22 mouse cellular contexts compared by ENCODE assay signal in the genomic region with DNA sequence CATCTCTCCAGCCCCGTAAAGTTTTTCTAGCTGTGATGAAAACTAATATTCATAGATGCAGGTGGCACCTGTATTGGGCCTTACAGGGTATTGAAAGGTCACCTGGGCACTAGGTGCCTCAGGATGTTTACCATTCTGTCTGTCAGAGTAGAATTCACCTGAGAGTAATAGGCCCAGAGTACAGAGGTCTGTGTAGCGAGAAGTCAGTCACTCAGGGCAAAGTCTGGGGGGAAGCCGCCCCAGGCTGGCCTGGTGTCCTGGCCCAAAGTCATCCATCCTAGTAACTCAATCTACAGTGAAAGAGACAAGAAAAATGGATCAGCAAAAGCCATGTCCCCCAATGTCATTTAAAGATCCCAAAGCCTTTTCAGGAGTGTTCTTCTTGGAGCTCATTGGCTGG. TPM values are rescaled to one million over a fixed set of nuclear protein-coding genes. Genes with fewer than 3 reads are reported as not detected.
DNase-seq lines count a peak whose midpoint lies in the region; ATAC-seq and TF ChIP-seq lines count a peak whose summit lies in the region.
"Had no signal": no experiment of that assay in that cellular context is flagged by ENCODE, and none has a peak within 500 bp of the region (broad histone marks: within the 10 kb centered on the region; RNA-seq: fewer than 3 reads in every experiment).

No protein-coding gene starts in this region.

- peak; percentile 23 for DNase-seq in kidney, adult 18-20 months
- DNase-seq in kidney, postnatal 25 days, result no peak
- peak; percentile 66 for DNase-seq in liver, adult 2 months (ENCODE audit: extremely low read depth, low read depth, low spot score)
- peak; percentile 20 for DNase-seq in liver, postnatal 0 days
- no peak for DNase-seq in retina, postnatal 1 day
- DNase-seq: adrenal gland, postnatal 14 days; cerebellum, adult 11-12 months; cerebellum, adult 9-10 months; cerebellum, postnatal 25 days; gastrocnemius, postnatal 36 days; heart, adult 11 months; heart, postnatal 36 days had no signal

- no peaks in the 10 kb centered on the region for H3K27me3 ChIP-seq in liver, adult 2 months (ENCODE audit: control insufficient read depth, insufficient read depth, low read length)
- H3K27me3 ChIP-seq in liver, embryonic 12.5 days (replicated peaks), result no peaks in the 10 kb centered on the region
- H3K27me3 ChIP-seq in intestine, postnatal 0 days (replicated peaks; ENCODE audit: control insufficient read depth, insufficient read depth, low read length), result no peaks in the 10 kb centered on the region
- no peaks in the 10 kb centered on the region for H3K27me3 ChIP-seq in liver, postnatal 0 days (ENCODE audit: insufficient read depth, low read length)
- H3K27me3 ChIP-seq in midbrain, embryonic 16.5 days (ENCODE audit: control insufficient read depth, insufficient read depth, low read depth, low read length), result no peaks in the 10 kb centered on the region
- H3K27me3 ChIP-seq: CH12.LX; embryonic facial prominence, embryonic 12.5 days; heart, embryonic 13.5 days; Patski had no signal

- H3K4me2 ChIP-seq in liver, embryonic 12.5 days, result no peak overlapping the region
- H3K4me2 ChIP-seq in intestine, postnatal 0 days (replicated peaks; ENCODE audit: low read depth), result no peak overlapping the region
- no peak overlapping the region for H3K4me2 ChIP-seq in liver, postnatal 0 days (ENCODE audit: low read depth, low read length)
- no peak overlapping the region for H3K4me2 ChIP-seq in midbrain, embryonic 16.5 days (ENCODE audit: low read length)
- H3K4me2 ChIP-seq: embryonic facial prominence, embryonic 12.5 days; heart, embryonic 13.5 days had no signal

- H3K4me1 ChIP-seq in liver, adult 2 months (ENCODE audit: control insufficient read depth, insufficient read depth, low read length), result peaks cover 35% of the 10 kb centered on the region
- H3K4me1 ChIP-seq in liver, embryonic 12.5 days, result peaks cover 7% of the 10 kb centered on the region; the same call in 1 of the 2 replicates
- H3K4me1 ChIP-seq in intestine, postnatal 0 days (replicated peaks; ENCODE audit: control insufficient read depth, insufficient read depth, low read length), result 0 out of 2 replicates have a peak, but pooled peaks cover 12% of the 10 kb centered on the region
- H3K4me1 ChIP-seq in liver, postnatal 0 days (ENCODE audit: insufficient read depth), result peaks cover 11% of the 10 kb centered on the region; the same call in 1 of the 2 replicates
- H3K4me1 ChIP-seq in midbrain, embryonic 16.5 days (ENCODE audit: control insufficient read depth, insufficient read depth, low read length), result peaks cover 1% of the 10 kb centered on the region; the same call in 1 of the 2 replicates

- TF ChIP-seq EP300 in liver, postnatal 0 days (IDR thresholded peaks at IDR 0.05; ENCODE audit: low read depth), result no peak; the same call in 1 of the 2 replicates

- TF ChIP-seq POLR2A in liver, adult 2 months (IDR thresholded peaks at IDR 0.05; ENCODE audit: extremely low read depth, insufficient read depth, low read length), result no peak

- no peak overlapping the region for H3K27ac ChIP-seq in liver, adult 2 months (replicated peaks; ENCODE audit: insufficient read depth, low read depth, low read length)
- no peak overlapping the region for H3K27ac ChIP-seq in liver, embryonic 12.5 days
- 0 out of 2 replicates have a peak overlapping the region, but pooled peaks have one; percentile 88 for H3K27ac ChIP-seq in intestine, postnatal 0 days (ENCODE audit: low read depth, low read length)
- H3K27ac ChIP-seq in liver, postnatal 0 days (ENCODE audit: low read depth), result peak overlapping the region; percentile 66
- no peak overlapping the region for H3K27ac ChIP-seq in midbrain, embryonic 16.5 days (ENCODE audit: low read length)
- H3K27ac ChIP-seq: embryonic facial prominence, embryonic 12.5 days; heart, embryonic 13.5 days had no signal

- no peak overlapping the region for H3K9ac ChIP-seq in liver, adult 2 months (ENCODE audit: low read depth, low read length)
- no peak overlapping the region for H3K9ac ChIP-seq in liver, embryonic 12.5 days
- H3K9ac ChIP-seq in intestine, postnatal 0 days (ENCODE audit: low read depth, low read length), result no peak overlapping the region
- H3K9ac ChIP-seq in liver, postnatal 0 days (replicated peaks), result no peak overlapping the region
- H3K9ac ChIP-seq in midbrain, embryonic 16.5 days (ENCODE audit: low read depth, low read length), result no peak overlapping the region
- H3K9ac ChIP-seq: embryonic facial prominence, embryonic 12.5 days; heart, embryonic 13.5 days had no signal

- H3K79me2 ChIP-seq in liver, adult 2 months (ENCODE audit: control insufficient read depth, insufficient read depth, low read length), result peaks cover 17% of the 10 kb centered on the region

- ATAC-seq in liver, embryonic 12.5 days, result no peak
- ATAC-seq in intestine, postnatal 0 days, result peak; percentile 50
- peak; percentile 58 for ATAC-seq in liver, postnatal 0 days
- ATAC-seq in midbrain, embryonic 16.5 days, result no peak
- ATAC-seq: activated CD4-positive, CD25-positive, alpha-beta regulatory T cell, adult 4 months; forebrain, embryonic 16.5 days; Patski had no signal

- no peak for TF ChIP-seq CTCF in liver, adult 2 months (IDR thresholded peaks at IDR 0.05; ENCODE audit: low read depth, low read length)
- no peak for TF ChIP-seq CTCF in intestine, postnatal 0 days (IDR thresholded peaks at IDR 0.05; ENCODE audit: low read depth)
- no peak for TF ChIP-seq CTCF in liver, postnatal 0 days (IDR thresholded peaks at IDR 0.05; ENCODE audit: low read depth)

- WGBS in liver, adult 2 months, result 24% methylated on average over 3 of the region's 3 CpGs
- 72% methylated on average over 3 of the region's 3 CpGs for WGBS in liver, embryonic 12.5 days (ENCODE audit: insufficient replicate concordance)
- 54% methylated on average over 3 of the region's 3 CpGs for WGBS in intestine, postnatal 0 days
- WGBS in liver, postnatal 0 days (ENCODE audit: insufficient replicate concordance), result 62% methylated on average over 3 of the region's 3 CpGs
- WGBS in midbrain, embryonic 16.5 days, result 91% methylated on average over 3 of the region's 3 CpGs

- H3K36me3 ChIP-seq in liver, adult 2 months (ENCODE audit: control insufficient read depth, insufficient read depth, low read length), result peaks cover 6% of the 10 kb centered on the region; the same call in 1 of the 2 replicates
- H3K36me3 ChIP-seq in liver, embryonic 12.5 days, result peaks cover 24% of the 10 kb centered on the region
- H3K36me3 ChIP-seq in intestine, postnatal 0 days (ENCODE audit: control insufficient read depth, insufficient read depth), result peaks cover 32% of the 10 kb centered on the region; the same call in 1 of the 2 replicates
- H3K36me3 ChIP-seq in liver, postnatal 0 days (replicated peaks; ENCODE audit: insufficient read depth, low read length), result peaks cover 19% of the 10 kb centered on the region; the same call in 1 of the 2 replicates
- H3K36me3 ChIP-seq in midbrain, embryonic 16.5 days (ENCODE audit: control insufficient read depth, insufficient read depth, low read length), result peaks cover 2% of the 10 kb centered on the region; the same call in 1 of the 2 replicates

- no peaks in the 10 kb centered on the region for H3K9me3 ChIP-seq in liver, embryonic 12.5 days (replicated peaks)
- no peaks in the 10 kb centered on the region for H3K9me3 ChIP-seq in intestine, postnatal 0 days (ENCODE audit: control insufficient read depth)
- no peaks in the 10 kb centered on the region for H3K9me3 ChIP-seq in liver, postnatal 0 days (ENCODE audit: low read length)
- H3K9me3 ChIP-seq in midbrain, embryonic 16.5 days (replicated peaks; ENCODE audit: control insufficient read depth, low read length, poor library complexity, severe bottlenecking), result no peaks in the 10 kb centered on the region
- H3K9me3 ChIP-seq: embryonic facial prominence, embryonic 12.5 days; heart, embryonic 13.5 days had no signal

- H3K4me3 ChIP-seq in liver, adult 2 months (ENCODE audit: insufficient read depth, low read depth, low read length), result no peak overlapping the region
- no peak overlapping the region for H3K4me3 ChIP-seq in liver, embryonic 12.5 days
- H3K4me3 ChIP-seq in intestine, postnatal 0 days (ENCODE audit: low read depth, low read length), result no peak overlapping the region
- H3K4me3 ChIP-seq in liver, postnatal 0 days (ENCODE audit: low read depth, low read length), result no peak overlapping the region
- no peak overlapping the region for H3K4me3 ChIP-seq in midbrain, embryonic 16.5 days (ENCODE audit: low read depth, low read length)
- H3K4me3 ChIP-seq: embryonic facial prominence, embryonic 12.5 days; heart, embryonic 13.5 days had no signal

RNA-seq across cellular contexts. Expression of a gene that starts 6.2 kb away (rescaled TPM):
- 57.3 and 68.1 TPM in 2 replicates for total RNA-seq in liver, adult 2 months (2014; rRNA removed)
- 112 and 115 TPM in 2 replicates for polyA plus RNA-seq in liver, adult 2 months (2012; rRNA removed)
- 11.7 TPM in 2 replicates for polyA plus RNA-seq in liver, embryonic 12.5 days (2016; fragmentation: Nextera tagmentation; extraction: Ambion mirVana)
- 29.0 and 29.4 TPM in 2 replicates for polyA plus RNA-seq in intestine, postnatal 0 days (2015; fragmentation: Nextera tagmentation; extraction: Ambion mirVana)
- polyA plus RNA-seq in liver, postnatal 0 days (2015; fragmentation: Nextera tagmentation; extraction: Ambion mirVana), result 37.0 and 44.4 TPM in 2 replicates
- 13.9 and 15.0 TPM in 2 replicates for polyA plus RNA-seq in midbrain, embryonic 16.5 days (2015; fragmentation: Nextera tagmentation; extraction: Ambion mirVana)

RNA-seq across cellular contexts. Expression of a gene that starts 33.0 kb away (rescaled TPM):
- 9.6 and 33.0 TPM in 2 replicates for total RNA-seq in liver, adult 2 months (2014; rRNA removed)
- polyA plus RNA-seq in liver, adult 2 months (2012; rRNA removed), result 211 and 649 TPM in 2 replicates
- polyA plus RNA-seq in liver, embryonic 12.5 days (2016; fragmentation: Nextera tagmentation; extraction: Ambion mirVana), result 13.3 and 13.6 TPM in 2 replicates
- polyA plus RNA-seq in intestine, postnatal 0 days (2015; fragmentation: Nextera tagmentation; extraction: Ambion mirVana), result 17.7 and 19.6 TPM in 2 replicates
- polyA plus RNA-seq in liver, postnatal 0 days (2015; fragmentation: Nextera tagmentation; extraction: Ambion mirVana), result 138 and 168 TPM in 2 replicates
- 0.45 TPM in 2 replicates for polyA plus RNA-seq in midbrain, embryonic 16.5 days (2015; fragmentation: Nextera tagmentation; extraction: Ambion mirVana)

RNA-seq across cellular contexts. Expression of a gene that starts 45.6 kb away (rescaled TPM):
- total RNA-seq in liver, adult 2 months (2014; rRNA removed), result 0.07 TPM in 1 of 2 replicates, not detected in the other
- 0.11 TPM in 1 of 2 replicates, not detected in the other for polyA plus RNA-seq in liver, adult 2 months (2012; rRNA removed)
- 0.23 and 0.25 TPM in 2 replicates for polyA plus RNA-seq in liver, embryonic 12.5 days (2016; fragmentation: Nextera tagmentation; extraction: Ambion mirVana)
- 1.0 and 1.3 TPM in 2 replicates for polyA plus RNA-seq in intestine, postnatal 0 days (2015; fragmentation: Nextera tagmentation; extraction: Ambion mirVana)
- 0.14 TPM in 1 of 2 replicates, not detected in the other for polyA plus RNA-seq in liver, postnatal 0 days (2015; fragmentation: Nextera tagmentation; extraction: Ambion mirVana)
- polyA plus RNA-seq in midbrain, embryonic 16.5 days (2015; fragmentation: Nextera tagmentation; extraction: Ambion mirVana), result 65.7 and 85.9 TPM in 2 replicates
- total RNA-seq: CH12.LX; heart, postnatal 36 days had no signal
- polyA plus RNA-seq: activated CD4-positive, CD25-positive, alpha-beta regulatory T cell, adult 4 months; heart, postnatal 0 days had no signal

RNA-seq across cellular contexts. Expression of a gene that starts 56.6 kb away (rescaled TPM):
- 62.1 and 69.2 TPM in 2 replicates for total RNA-seq in liver, adult 2 months (2014; rRNA removed)
- 65.3 and 82.8 TPM in 2 replicates for polyA plus RNA-seq in liver, adult 2 months (2012; rRNA removed)
- polyA plus RNA-seq in liver, embryonic 12.5 days (2016; fragmentation: Nextera tagmentation; extraction: Ambion mirVana), result 96.0 and 96.2 TPM in 2 replicates
- 256 and 259 TPM in 2 replicates for polyA plus RNA-seq in intestine, postnatal 0 days (2015; fragmentation: Nextera tagmentation; extraction: Ambion mirVana)
- 101 and 104 TPM in 2 replicates for polyA plus RNA-seq in liver, postnatal 0 days (2015; fragmentation: Nextera tagmentation; extraction: Ambion mirVana)
- 860 and 970 TPM in 2 replicates for polyA plus RNA-seq in midbrain, embryonic 16.5 days (2015; fragmentation: Nextera tagmentation; extraction: Ambion mirVana)

Comparison
In these comparisons a context has a peak if more than half of its experiments do, and no peak if none do; other contexts are left out.
1. DNase-seq: peak in kidney, adult 18-20 months (single experiment), liver, adult 2 months (single experiment) and liver, postnatal 0 days (single experiment); none in kidney, postnatal 25 days (0 of 2) and retina, postnatal 1 day (single experiment).
2. H3K27ac ChIP-seq: peak in intestine, postnatal 0 days (single experiment) and liver, postnatal 0 days (single experiment); none in liver, adult 2 months (single experiment), liver, embryonic 12.5 days (single experiment) and midbrain, embryonic 16.5 days (single experiment).
3. ATAC-seq: peak in intestine, postnatal 0 days (single experiment) and liver, postnatal 0 days (single experiment); none in liver, embryonic 12.5 days (single experiment) and midbrain, embryonic 16.5 days (single experiment).
4. RNA of a gene that starts 45.6 kb away (polyA plus RNA-seq): 65.7 to 85.9 TPM in midbrain, embryonic 16.5 days; 1.0 to 1.3 TPM in intestine, postnatal 0 days, 0.23 to 0.25 TPM in liver, embryonic 12.5 days, 0.11 TPM in liver, adult 2 months and 0.14 TPM in liver, postnatal 0 days; every median in the first group is over 10 times any median in the second.